Mouse (Mus musculus) C2C12 (cell line): ENCODE measurements around the gene Wnt3.

ENCODE experiments used
- CTCF ChIP-seq: IDR thresholded peaks from one replicate; pipeline ENCODE4 v1.5.1; 2011; ENCODE audit not compliant: control insufficient read depth, insufficient read depth, insufficient read length
- MYOG ChIP-seq: IDR thresholded peaks from one replicate; pipeline ENCODE4 v1.6.1; 2011; ENCODE audit not compliant: control insufficient read depth, insufficient read length; ENCODE audit errors: extremely low read depth
- USF1 ChIP-seq: IDR thresholded peaks from one replicate; pipeline ENCODE4 v1.6.1; 2011; ENCODE audit warnings: low read depth, mild to moderate bottlenecking, control low read depth, moderate library complexity

- TF ChIP-seq CTCF (no peak), USF1 (no peak), MYOG (no peak)
These were observed 90.5 kb downstream of the Wnt3 start for GRCm38 (mm10) chr11:103864486-103864885.
